Mouse (Mus musculus): ENCODE measurements around the gene Ramp2.

DNA sequence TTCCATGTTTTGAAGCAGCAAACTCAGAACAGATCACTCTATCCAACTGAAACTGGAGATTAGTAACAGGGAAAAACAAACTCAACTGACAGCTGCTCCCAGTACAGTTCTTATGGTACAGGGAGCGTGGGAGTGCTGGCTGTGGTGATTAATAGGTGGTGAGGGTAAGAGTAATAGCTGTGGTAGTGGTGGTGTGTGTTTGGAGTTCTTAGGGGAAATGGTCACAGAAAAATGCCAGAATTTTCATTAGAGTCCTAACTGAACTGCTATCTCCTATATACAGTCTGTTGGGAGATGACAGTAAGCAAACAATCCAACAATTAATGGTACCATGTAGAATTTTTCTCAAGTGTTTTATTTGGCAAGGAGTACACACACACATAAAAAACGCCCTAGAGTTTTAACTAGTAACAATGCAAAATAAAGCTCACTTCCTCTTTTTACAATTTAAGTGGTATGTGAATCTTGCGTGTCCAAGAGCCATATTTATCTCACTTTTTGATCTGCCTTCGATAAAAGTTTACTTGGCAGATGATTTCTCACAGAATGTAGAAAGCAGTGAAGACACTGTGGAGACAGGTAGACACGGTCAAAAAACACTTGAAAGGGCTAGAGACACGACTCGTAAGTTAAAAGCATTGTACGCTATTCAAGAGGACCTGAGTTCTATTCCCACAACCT is 24.4 kb upstream of the Ramp2 start:
- no peak for TF ChIP-seq CTCF (IDR thresholded peaks at IDR 0.05; ENCODE audit: borderline replicate concordance, insufficient read depth, low read depth, low read length)
- TF ChIP-seq POLR2A (IDR thresholded peaks at IDR 0.05; ENCODE audit: borderline replicate concordance, insufficient read depth, low read length) = no peak
